Mouse (Mus musculus) heart, embryonic 14.5 days (tissue): Measurements from ENCODE around the gene Hmgb2. TPM values are rescaled to one million over a fixed set of nuclear protein-coding genes. Genes with fewer than 3 reads are reported as not detected.
A peak's percentile ranks its signal among the peaks of the same experiment; 100 is the strongest.

Source experiments
- ATAC-seq: fragments of 200-750 bp; cut with Nextera tagmentation; 2 replicates; pipeline ENCODE4 v1.8.0; 2017; ENCODE audit warnings: low read depth, moderate TSS enrichment; ENCODE audit not compliant: insufficient number of reproducible peaks, insufficient read depth, low FRiP score
- H3K27ac ChIP-seq, 2 experiments: fragments of 200-500 bp in 1 of 2; fragments of 300-500 bp in 1 of 2; sonication (generic) in 1 of 2; replicated peaks in 1 of 2; 2 replicates each; pipeline ENCODE4 v1.5.1; 2012 to 2014; ENCODE audit warnings: low read depth in 2 of 2, low read length in 2 of 2, control low read depth in 1 of 2, mild to moderate bottlenecking in 1 of 2, mixed read lengths in 1 of 2; ENCODE audit not compliant: control insufficient read depth in 1 of 2, insufficient read depth in 1 of 2
- H3K27me3 ChIP-seq: fragments of 300-500 bp; sonication (generic); 2 replicates; pipeline ENCODE4 v1.6.1; 2014; ENCODE audit warnings: mild to moderate bottlenecking, low read length, control low read depth; ENCODE audit not compliant: control insufficient read depth, insufficient read depth
- H3K36me3 ChIP-seq: fragments of 300-500 bp; sonication (generic); 2 replicates; pipeline ENCODE4 v1.6.1; 2014; ENCODE audit warnings: mild to moderate bottlenecking, control low read depth, low read length, mixed read lengths; ENCODE audit not compliant: control insufficient read depth, insufficient read depth
- H3K4me1 ChIP-seq, 2 experiments: fragments of 200-500 bp in 1 of 2; fragments of 300-500 bp in 1 of 2; sonication (generic) in 1 of 2; 2 replicates each; pipeline ENCODE4 v1.6.1; 2012 to 2014; ENCODE audit warnings: low read length in 2 of 2, control low read depth in 1 of 2, mixed read lengths in 1 of 2; ENCODE audit not compliant: control insufficient read depth in 2 of 2, insufficient read depth in 2 of 2
- H3K4me2 ChIP-seq: fragments of 300-500 bp; sonication (generic); 2 replicates; pipeline ENCODE4 v1.6.1; 2014; ENCODE audit warnings: mild to moderate bottlenecking, low read length
- H3K4me3 ChIP-seq, 2 experiments: fragments of 200-500 bp in 1 of 2; fragments of 300-500 bp in 1 of 2; sonication (generic) in 1 of 2; 2 replicates each; pipeline ENCODE4 v1.5.1; 2012 to 2014; ENCODE audit warnings: low read length in 2 of 2, mild to moderate bottlenecking in 2 of 2, control low read depth in 1 of 2, low read depth in 1 of 2, moderate library complexity in 1 of 2; ENCODE audit not compliant: control insufficient read depth in 1 of 2, insufficient read depth in 1 of 2
- H3K9ac ChIP-seq: fragments of 300-500 bp; sonication (generic); 2 replicates; pipeline ENCODE4 v1.6.1; 2014; ENCODE audit warnings: mild to moderate bottlenecking, low read length
- H3K9me3 ChIP-seq: fragments of 300-500 bp; sonication (generic); 2 replicates; pipeline ENCODE4 v1.6.1; 2016; ENCODE audit warnings: low read length, control low read depth; ENCODE audit not compliant: control insufficient read depth
- WGBS: fragments of 180-500 bp; shearing (Covaris S2); extraction: QIAGEN DNeasy Blood & Tissue Kit; methylation state at CpG from one replicate; pipeline ENCODE4 v1.1.7; 2014; 5-methylcytosine and 5-hydroxymethylcytosine counted together
- polyA plus RNA-seq: library from polyadenylated mRNA; unstranded; fragments of >200 nt; fragmentation: Nextera tagmentation; extraction: Ambion mirVana; gene quantifications from 2 replicates; pipeline ENCODE4 v1.2.1, GENCODE M21; 2014

Hmgb2 gene
- 244 and 259 TPM in 2 replicates for polyA plus RNA-seq

DNA sequence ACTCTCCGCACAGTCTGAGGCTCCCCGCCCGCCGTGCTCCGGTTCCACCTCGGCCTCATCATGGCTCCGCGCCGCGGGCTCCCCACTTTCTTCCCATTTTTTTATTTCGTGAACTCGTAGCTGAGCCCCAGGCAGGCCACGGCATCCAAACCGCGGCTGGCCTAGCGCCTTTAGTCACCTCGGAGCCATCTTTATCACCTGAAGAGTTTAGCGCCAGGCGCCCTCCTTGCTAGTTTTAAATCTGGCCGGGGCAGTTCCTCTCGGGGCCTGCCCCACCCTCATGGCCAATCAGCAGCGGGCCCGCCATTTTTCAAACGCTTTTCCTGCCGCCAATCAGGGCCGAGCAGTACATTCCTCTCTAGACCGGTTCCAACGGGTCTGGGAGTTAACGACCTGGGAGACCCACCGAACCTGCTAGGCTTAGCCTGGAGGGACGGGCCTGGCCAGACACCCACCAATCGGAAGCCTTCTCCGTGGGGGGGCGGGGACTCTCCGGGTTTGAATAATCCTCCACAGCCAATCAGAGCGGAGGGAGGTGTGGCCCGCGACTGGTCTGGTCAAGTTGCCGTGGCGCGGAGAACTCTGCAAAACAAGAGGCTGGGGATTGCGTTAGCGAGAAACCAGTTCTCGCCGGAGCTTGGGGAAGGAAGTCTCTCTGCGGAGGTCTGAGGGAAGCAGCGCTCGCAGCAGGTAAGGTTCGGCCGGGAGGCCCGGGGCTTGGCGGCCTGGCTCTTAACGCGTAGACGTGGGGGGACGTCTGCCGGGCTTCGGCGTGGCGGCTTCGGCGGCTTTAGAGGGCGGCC lies at the start of gene Hmgb2:
Gene Hmgb2, plus strand, starts transcription at position 592 of the 803 bp plus-strand sequence.
- Histone ChIP-seq H3K9me3 (no peaks in the 10 kb centered on the region), H3K36me3 (peaks cover 33% of the 10 kb centered on the region), H3K4me1 (peaks cover 0 to 8% of the 10 kb centered on the region in 2 experiments; a peak in 2 of 4 replicates), H3K4me2 (peak within 1 kb of the TSS; percentile 97), H3K27ac (peak within 1 kb of the TSS; percentile 100), H3K9ac (peak within 1 kb of the TSS; percentile 100), H3K4me3 (peak within 1 kb of the TSS; percentile 88 to 97), H3K27me3 (no peaks in the 10 kb centered on the region)
- under 1% methylated on average over 63 of the region's 63 CpGs for WGBS
- ATAC-seq = peak; percentile 100

DNA sequence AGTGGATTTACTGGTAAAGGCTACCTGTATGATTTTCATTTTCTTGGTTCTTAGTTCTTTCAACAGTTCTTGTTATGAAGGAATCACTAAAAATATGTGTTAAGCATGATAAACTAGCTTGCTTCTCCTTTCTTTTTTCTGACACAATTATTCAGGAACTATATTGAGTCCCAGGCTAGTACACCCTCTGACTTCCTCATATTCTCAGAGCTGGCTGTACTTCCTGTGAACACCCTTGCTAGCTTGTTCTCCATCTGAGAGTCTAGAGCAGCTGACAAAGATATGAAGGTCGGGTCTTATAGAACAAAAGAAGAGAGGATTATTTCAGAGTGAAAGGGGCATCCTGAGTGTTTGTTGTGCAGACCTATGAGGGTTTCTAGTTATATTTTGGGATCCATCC lies 48.9 kb upstream of the Hmgb2 start:
- WGBS = 28% methylated on average over 1 of the region's 1 CpGs
- Histone ChIP-seq H3K27me3 (no peaks in the 10 kb centered on the region), H3K4me3 (no peak overlapping the region), H3K9ac (no peak overlapping the region), H3K4me2 (no peak overlapping the region), H3K9me3 (no peaks in the 10 kb centered on the region), H3K27ac (no peak overlapping the region), H3K4me1 (peaks cover 2 to 6% of the 10 kb centered on the region in 2 experiments), H3K36me3 (no peaks in the 10 kb centered on the region)
- no peak for ATAC-seq

DNA sequence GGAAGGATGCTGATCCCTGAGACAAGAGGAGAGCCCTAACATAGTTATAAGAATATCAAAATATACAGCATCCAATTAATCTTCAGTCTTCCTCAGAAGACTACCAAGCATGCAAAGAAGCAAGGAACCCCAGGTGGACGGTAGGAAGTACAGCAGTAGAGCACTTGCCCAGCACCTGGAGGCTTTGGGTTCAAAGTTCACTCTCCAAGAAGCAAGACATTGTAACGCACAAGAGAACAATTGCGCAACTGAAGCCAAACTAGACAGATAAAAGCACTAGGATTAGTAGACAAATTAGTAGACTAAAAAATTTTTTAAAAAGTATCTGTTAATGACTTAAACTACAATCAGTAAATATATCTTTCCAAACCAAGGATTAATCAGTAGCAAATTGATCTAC lies 48.0 kb upstream of the Hmgb2 start:
- H3K9ac ChIP-seq = no peak overlapping the region
- peaks cover 6 to 9% of the 10 kb centered on the region in 2 experiments for H3K4me1 ChIP-seq
- no peak overlapping the region for H3K27ac ChIP-seq
- H3K4me3 ChIP-seq = no peak overlapping the region
- no peaks in the 10 kb centered on the region for H3K27me3 ChIP-seq
- no peaks in the 10 kb centered on the region for H3K9me3 ChIP-seq
- 89% methylated on average over 3 of the region's 3 CpGs for WGBS
- no peak overlapping the region for H3K4me2 ChIP-seq
- H3K36me3 ChIP-seq = no peaks in the 10 kb centered on the region
- no peak for ATAC-seq

DNA sequence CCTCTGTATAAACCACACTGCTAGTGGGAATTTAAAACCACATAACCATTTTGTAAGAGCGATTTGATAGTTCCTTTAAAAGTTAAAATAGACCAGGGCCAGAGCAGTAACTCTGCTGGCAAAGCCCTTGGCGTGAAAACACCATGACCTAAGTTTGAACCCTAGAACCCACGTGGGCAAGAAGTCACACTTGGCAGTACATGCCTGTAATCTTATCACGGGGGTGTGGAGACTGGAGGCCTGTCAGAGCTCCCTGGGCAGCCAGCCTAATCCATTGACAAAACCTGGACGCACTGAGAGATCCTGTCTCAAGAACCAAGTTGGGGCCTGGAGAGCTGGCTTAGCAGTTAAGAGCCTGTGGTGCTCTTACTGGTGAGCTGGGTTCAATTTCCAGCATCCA lies 43.1 kb upstream of the Hmgb2 start:
- no peak overlapping the region; the same call in 1 of the 2 replicates for H3K9ac ChIP-seq
- H3K27ac ChIP-seq = peak overlapping the region; percentile 62 to 83
- peak; percentile 96 for ATAC-seq
- H3K36me3 ChIP-seq = no peaks in the 10 kb centered on the region
- no peak overlapping the region for H3K4me3 ChIP-seq
- H3K4me2 ChIP-seq = peak overlapping the region; percentile 21; the same call in 1 of the 2 replicates
- 3% methylated on average over 5 of the region's 5 CpGs for WGBS
- H3K4me1 ChIP-seq = peaks cover 6 to 17% of the 10 kb centered on the region in 2 experiments
- no peaks in the 10 kb centered on the region for H3K27me3 ChIP-seq
- H3K9me3 ChIP-seq = no peaks in the 10 kb centered on the region

DNA sequence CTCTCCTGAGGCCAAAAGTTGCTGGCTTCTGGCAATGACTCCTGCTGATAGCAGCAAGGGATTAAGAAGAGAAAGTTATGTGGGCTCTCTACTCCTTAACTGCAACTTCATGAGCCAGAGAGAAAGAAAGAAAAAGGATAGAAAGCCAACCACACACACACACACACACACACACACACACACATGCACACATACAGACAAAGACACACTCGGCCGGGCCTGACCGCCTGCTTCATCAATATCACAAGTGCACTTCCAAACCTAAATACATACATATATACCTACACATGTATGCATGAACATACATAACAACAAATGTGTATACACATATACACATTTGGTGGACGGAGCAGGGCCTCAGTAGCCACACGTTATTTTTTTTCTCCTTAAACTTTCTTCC lies 40.8 kb upstream of the Hmgb2 start:
- no peak overlapping the region for H3K4me2 ChIP-seq
- H3K27ac ChIP-seq = no peak overlapping the region
- no peaks in the 10 kb centered on the region for H3K9me3 ChIP-seq
- ATAC-seq = no peak
- no peaks in the 10 kb centered on the region for H3K27me3 ChIP-seq
- H3K9ac ChIP-seq = no peak overlapping the region
- H3K36me3 ChIP-seq = no peaks in the 10 kb centered on the region
- peaks cover 6 to 17% of the 10 kb centered on the region in 2 experiments for H3K4me1 ChIP-seq
- WGBS = 89% methylated on average over 5 of the region's 5 CpGs
- H3K4me3 ChIP-seq = no peak overlapping the region

DNA sequence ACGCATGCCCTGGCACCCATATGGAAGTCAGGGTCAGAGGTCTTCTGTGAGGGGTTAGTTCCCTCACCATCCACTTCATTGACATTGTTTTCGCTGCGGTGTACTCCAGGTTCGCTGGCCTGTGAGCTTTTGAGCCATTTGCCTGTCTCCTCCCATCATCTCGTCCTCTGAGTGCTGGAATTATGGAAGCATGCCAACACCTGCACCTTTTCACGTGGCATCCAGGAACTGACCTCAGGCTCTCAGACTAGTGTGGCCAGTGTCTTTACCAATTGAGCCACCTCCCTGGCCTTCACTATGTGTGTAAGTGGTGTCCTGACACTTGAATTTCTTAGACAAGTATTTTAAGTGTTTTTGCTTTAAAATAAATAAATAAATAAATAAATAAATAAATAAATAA lies 38.0 kb upstream of the Hmgb2 start:
- H3K9ac ChIP-seq = no peak overlapping the region
- H3K27me3 ChIP-seq = no peaks in the 10 kb centered on the region
- no peaks in the 10 kb centered on the region for H3K36me3 ChIP-seq
- no peak overlapping the region for H3K27ac ChIP-seq
- H3K4me2 ChIP-seq = no peak overlapping the region
- ATAC-seq = no peak
- WGBS = 67% methylated on average over 6 of the region's 6 CpGs
- H3K9me3 ChIP-seq = no peaks in the 10 kb centered on the region
- H3K4me1 ChIP-seq = peaks cover 7 to 22% of the 10 kb centered on the region in 2 experiments
- H3K4me3 ChIP-seq = no peak overlapping the region

DNA sequence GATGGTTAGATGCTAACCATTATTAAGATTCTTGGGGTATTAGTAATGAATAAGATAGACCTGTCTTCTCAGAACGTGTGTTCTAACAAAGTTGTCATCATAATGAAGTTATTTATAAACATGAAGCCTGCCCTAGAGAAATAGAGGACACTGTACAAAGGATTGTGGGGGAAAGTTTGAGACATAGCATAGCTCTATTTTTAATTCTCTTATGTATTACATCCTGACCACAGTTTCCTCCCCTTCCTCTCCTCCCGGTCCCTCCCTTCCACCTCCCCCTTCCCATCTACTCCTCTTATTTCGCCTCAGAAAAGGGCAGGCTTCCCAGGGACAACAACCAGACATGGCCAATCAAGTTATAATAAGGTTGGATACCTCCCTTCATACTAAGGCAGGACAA lies 33.3 kb upstream of the Hmgb2 start:
- Histone ChIP-seq H3K27me3 (no peaks in the 10 kb centered on the region), H3K27ac (peak overlapping the region; percentile 8 to 71; a peak in 3 of 4 replicates), H3K4me1 (peaks cover 7 to 14% of the 10 kb centered on the region in 2 experiments; a peak in 3 of 4 replicates), H3K9ac (no peak overlapping the region), H3K9me3 (no peaks in the 10 kb centered on the region), H3K4me2 (no peak overlapping the region), H3K36me3 (peaks cover 20% of the 10 kb centered on the region), H3K4me3 (no peak overlapping the region)
- WGBS = 23% methylated on average over 3 of the region's 3 CpGs
- peak; percentile 66; the same call in 1 of the 2 replicates for ATAC-seq
